Mouse (Mus musculus) thymus, adult 18-20 months (tissue): ENCODE data around the gene Cxadr.
"Not testable (repeated sequence)": the region's sequence is repeated elsewhere in the genome, so short reads cannot be mapped to it uniquely, and the experiment has no call there.

Source experiments
- DNase-seq, 2 experiments: peaks; one replicate each; pipeline ENCODE4 v3.0.0; 2022; ENCODE audit warnings: mixed read lengths in 2 of 2

The Cxadr gene

DNA sequence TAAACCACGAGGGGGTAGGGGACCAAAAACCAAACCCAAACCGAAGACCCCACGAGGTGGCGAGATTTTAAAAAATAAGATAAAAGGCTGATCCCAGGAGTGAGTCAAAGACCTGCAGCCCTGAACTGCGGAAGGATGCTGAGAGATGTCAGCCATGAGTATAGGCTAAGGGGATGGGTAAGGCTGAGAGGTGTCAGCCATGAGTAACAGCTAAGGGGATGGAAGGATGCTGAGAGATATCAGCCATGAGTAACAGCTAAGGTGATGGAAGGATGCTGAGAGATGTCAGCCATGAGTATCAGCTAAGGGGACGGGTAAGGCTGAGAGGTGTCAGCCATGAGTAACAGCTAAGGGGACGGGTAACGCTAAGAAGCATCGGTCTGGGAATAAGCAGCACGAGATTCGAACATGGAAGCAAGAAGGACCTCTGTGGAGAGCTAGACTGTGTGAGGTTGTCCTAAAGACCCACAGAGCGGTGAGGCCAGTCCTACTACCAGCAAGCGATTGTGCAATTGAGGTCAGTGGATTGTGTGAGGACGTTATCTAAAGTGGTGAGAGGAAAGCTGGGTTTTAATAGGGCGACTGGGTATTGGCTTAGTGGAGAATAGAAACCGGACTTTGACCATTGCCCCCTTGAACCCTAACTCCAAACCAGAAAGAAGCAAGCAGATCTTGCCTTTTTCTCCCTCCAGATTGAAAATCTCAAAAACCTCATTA lies 6.3 kb downstream of the Cxadr start:
- no peak for DNase-seq

DNA sequence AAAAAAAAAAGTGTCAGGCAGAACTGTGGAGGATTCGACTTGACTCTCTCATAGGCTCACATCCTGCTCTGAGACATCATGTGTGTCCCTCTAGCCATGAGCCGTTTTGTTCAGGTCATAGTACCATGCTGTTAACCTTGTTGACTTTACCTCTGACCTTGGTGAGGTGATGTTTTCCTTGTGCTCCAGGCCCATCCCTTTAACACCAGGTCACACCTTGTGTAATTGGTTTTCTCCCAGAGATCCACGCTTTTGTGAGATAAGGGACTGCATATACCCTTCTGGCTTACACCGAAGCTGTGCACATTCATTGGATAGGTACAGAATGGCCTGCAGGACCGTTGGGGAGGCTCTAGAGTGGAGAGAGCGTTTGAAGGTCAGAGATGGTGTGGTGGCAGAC lies 8.0 kb downstream of the Cxadr start:
- DNase-seq: no peak

DNA sequence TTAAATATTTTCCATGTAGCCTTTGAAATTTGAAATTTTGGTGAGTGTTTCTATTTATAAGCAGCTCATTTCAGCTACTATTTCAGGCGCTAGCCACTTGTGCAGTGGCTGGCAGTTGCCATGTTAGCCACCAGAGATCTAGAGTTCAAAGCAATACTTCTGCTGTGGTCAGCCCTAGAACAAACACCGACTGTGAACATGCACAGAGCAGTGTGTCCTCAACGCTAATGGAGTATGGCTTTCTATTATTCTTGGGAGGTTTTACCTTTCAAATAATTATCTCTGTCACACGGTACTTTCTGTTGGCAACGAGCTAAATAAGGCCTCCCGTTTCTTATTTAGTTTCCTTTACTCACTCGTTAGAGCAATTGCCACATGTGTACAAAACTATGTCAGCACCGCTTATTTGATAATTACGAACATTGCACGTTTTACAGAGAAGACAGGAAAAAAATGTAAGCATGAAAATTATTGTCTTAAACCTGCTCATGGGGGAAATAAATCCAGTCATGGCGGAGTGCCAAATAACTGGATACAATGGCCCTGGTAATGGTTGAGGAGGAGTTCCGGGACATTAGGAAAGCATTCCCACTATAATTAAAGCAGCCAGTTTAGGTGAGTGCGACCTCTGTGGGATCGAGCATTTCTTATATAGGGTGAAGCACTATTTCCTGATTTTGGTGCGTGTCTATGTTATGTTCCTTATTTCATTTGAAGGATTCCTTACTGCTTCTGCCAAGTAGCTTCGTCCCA lies 12.0 kb downstream of the Cxadr start:
- DNase-seq: no peak

DNA sequence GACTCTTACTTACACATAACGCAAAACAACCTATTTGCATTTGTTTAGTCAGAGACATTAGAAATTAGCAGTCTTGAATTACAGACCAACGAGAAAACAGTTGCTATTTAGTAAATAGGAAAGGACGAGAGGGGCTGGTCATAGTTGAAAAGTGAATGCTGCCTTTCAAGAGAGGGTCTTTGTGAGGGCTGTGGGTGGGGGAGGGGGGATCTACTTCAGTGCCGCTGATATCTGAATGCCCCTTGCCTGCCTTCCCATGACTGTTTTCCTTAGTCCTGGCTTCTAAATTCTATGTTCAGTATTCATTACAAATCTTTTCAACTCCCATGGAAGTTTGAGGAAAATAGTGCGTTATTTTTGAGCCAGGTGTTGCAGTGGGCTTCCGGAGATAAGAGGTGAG lies 12.7 kb downstream of the Cxadr start:
- no peak for DNase-seq

DNA sequence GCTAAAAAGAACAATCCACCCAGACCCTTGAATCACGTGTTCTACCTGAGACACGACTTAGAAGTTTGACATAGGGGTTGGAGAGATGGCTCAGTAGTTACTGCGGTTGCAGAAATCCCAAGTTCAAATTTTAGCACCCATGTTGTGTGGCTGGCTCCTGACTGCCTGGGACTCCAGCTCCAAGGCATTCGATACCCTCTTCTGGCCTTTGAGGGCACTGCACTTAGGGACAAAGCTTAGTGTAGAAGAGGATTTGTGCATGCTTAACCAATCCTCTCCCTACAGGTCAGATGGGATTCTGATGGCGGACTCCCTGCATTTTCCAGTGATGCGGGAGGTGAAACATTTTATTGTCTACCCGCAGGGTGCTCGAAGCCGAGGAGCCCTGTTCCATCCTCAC lies 15.6 kb downstream of the Cxadr start:
- no peak for DNase-seq

DNA sequence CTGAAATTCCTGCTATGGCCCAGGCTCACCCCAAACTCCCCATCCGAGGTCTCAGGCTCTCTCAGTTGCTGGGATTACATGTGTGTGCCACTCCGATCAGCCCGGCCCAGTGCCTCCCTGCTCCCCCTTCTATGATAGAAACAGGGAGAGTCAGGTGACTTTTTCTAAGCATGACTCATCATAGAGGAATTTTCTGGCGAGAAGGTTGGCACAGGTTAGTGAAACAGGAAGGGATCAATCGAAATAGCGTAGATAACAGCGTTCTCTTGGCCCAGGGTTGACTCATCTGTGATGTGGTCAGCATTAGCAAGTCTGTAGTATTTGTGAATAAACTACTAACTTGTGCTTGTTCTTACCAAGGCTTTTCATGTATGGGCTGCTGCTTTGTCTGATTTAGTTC lies 16.7 kb downstream of the Cxadr start:
- no peak for DNase-seq

DNA sequence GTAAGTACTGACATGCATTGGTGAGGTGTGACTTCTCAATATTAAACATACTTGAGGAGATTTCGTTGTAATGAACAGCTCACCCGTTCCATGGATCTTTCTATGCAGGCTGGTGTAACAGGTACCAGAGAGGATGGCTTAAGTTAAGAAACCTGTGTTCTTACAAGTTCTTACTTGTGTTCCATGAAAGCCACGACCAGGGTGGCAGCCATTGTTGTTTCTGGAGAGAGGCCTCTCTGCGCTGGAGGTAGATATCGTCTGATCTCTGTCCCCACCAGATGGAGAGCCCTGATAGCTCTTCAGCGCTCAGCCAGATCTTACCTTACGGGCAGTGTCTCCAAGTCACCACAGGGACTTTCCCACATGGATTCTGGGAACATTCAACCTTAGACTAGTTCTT lies 18.4 kb downstream of the Cxadr start:
- DNase-seq: no peak

DNA sequence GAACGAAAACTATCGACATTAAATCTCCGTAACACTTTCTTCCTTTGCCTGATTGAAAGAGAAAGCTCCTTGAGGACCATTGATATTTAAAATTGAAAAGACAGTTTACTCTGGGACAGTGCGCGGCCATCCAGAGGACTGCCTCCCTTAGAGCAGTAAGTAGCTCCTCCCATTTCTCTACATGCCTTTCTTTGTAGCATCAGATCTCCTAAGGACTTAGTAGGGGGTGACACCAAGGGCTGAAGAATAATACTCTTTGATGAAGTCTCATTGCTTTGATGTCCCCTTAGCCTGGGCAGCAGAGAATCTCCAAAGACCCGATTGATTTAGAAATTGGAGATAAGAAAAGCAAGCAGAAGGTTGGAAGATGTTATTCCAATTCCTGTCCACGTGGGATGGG lies 20.3 kb downstream of the Cxadr start:
- no peak for DNase-seq

DNA sequence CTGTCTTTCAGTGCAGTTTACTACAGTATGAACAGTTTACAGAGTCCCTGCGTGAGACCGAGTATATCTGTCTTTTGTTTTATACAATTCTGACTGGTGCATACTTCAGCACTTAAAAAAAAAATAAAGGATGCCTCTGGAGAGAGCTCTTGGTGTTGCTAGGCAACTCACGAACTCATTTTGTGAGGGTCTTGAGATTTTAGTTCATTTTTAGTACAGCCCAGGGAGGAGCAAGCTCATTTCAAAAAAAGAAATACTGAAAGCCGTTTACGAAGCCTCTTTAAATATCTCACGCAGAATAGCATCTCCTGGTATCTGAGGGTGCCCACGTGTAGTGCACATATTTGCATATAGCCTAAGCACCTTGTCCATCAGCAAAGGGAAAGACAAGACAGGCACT lies 20.9 kb downstream of the Cxadr start:
- no peak for DNase-seq

DNA sequence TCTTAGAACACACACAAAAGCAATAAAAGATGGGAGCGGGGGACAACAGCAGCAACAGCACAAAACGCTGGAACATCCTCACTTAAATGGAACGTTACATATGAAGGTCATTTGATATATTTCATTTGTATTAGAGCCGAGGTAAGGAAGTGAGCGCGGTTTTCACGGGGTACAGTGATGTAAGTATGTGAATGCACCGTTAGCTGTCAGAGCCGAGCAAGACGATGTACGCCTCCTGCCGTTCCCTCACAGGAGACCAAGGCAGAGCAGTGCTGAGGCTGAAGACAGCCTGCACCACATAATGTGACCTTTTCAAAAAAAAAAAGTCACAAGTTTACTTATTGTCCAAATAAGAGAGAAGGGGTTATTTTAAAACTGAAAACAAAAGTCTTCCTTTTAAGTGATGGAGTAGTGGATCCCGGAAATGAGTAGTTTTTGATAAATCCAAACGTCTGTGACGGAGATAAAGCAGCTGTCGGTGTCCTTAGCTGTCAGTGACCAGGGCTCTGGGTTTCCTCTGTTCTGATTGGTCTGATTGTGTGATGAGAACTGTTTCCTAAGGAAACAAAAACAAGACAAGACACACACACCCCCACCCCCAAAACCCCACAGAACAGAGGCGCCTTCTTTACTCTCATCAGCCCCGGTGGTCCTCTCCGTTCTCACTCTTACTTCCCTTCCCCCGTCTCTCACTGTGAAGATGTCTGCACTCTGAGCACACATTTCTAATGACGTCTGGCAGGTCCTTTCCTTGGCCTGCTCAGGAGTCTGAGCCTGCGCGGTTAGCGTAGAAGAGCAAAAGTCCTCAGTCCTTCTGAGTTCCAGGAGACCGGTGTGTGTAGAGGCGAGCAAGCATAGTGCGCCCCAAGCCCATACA lies 24.9 kb downstream of the Cxadr start:
- no peak for DNase-seq

DNA sequence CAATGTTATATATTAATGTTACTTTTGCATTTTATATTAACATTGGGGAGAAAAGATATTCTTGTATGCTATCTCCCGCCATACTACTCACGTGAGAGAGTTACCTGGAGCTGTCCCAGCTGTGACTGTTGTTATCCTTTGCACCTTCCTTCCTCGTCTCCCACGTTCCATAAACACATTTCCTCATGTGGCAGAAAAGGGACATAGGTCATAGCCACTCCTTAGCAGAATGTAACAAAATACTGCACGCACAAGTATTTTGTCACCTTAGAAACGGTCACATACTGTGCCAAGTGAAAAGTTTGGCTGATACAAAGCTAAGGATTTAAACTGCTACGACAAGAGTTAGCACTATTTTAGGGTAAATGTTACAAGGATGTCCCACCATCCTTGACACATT lies 26.3 kb downstream of the Cxadr start:
- no peak for DNase-seq

DNA sequence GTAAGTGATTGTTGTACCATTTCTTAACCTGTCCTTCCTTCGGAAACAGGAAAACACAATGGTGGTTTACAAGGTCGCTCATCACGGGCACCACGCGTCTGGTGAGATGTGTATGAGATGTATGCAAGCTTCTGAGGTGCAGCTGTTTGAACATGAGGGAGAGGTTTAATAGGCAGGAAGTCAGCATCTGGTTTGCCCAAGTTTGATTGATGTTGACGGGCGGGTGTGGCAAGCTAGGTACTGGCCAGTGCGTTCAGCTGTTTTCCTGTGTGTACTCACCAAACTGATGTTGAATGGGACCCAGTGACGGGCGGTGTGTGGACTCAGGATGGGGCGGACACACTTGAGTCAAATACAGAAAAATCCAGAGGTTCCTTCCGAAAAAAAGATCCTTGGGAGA lies 26.7 kb downstream of the Cxadr start:
- no peak for DNase-seq

DNA sequence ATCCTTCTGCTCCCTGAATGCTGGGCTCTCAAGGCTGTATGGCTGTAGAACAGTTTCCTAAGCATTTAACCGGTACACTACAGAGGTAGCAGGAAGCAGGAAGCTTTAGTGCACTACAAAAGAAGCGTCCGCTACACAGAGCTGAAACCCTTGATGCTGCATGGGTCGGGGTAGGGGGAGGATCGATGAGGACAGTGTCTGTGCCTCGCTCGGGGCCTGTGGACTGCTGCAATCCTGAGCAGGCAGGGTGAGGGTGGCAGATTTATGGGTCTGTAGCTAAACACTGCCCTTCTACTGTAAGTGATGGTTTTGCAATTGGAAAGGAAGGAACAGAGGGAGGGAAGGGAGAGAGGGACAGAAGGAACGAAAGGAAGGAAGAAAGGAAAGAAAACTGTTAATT lies 35.9 kb downstream of the Cxadr start:
- no peak for DNase-seq

DNA sequence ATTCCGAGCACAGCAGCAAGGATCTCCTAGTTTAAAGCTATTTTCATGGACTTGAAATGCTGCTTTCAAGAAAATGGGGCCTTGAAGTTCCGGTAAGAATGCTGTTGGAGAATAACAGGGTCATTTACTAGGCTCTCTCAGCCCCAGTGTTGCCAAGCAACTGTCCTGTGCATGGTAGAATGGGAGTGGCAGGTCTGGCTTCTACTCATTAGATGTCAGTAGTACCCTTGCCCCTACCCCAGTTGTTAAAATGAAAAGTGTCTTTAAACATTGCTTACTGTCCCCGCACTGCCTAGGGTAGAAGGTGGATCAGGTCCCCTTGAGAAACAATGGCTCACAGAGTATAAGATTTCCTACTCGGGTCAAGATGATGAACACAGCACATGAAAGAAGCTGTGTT lies 40.1 kb downstream of the Cxadr start:
- no peak for DNase-seq

DNA sequence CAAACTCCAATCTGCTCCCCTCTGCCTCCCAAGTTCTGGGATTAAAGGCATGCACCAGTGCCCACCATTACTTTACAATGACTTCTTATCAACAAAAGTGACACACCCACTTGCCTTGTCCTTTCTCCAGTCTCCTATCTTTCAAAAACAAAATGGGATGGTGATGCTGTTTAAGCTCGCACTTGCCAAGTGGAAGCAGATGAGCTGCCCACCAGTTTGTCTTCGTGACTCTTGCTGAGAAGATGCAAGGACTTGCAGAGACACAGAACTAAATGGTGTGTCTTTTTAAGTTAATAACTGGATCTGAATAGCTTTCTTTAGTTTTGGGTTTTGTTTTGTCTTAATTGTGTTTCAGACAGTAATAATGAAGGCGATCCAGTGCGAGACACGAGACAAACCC lies 41.5 kb downstream of the Cxadr start:
- DNase-seq: no peak

DNA sequence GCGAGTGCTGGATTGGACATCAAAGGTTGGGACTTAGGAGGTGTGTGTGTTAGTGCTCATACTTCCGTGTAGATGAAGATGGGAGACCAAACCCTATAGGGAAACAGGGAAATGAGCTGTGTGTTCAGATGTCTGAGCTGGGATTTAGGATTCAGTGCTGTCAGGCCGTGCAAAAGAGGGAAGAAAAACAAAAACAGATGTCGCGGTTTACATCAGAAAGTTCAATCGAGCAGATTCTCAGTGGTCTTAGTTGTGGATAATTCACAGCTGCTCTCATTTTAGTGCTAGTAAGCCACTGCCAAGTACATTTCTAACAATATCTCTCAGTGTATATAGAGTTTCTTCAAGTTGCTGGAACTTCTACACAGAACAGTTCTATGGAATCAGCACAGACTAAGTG lies 42.5 kb downstream of the Cxadr start:
- no peak for DNase-seq

DNA sequence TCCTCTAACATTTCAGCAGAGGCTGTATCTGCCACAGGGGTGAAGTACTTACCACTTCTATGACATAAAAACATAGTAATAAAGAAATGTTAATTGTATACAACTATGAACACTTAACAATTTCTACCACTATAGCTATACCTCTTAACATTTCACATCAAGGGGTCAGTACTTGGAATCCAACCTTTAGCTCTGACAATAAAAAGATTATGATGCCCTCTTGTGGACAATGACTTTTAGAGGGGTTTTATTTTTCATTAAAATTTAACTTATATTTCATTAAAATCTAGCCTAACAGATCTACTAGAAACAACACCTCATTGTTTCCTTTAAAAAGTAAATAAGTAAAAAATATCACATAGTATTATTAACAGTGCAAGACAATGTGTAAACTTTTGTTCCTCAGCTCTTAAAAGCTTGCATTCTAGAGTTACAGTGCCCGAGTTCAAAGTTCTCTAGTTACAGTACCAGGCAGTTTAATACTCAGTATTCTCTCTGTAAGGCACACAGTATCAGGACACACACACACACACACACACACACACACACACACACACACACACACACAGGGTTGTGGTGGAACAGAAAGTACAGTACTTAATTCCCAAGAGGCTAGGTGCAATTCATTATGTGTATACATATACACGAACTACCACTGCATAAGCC lies 45.5 kb downstream of the Cxadr start:
- no peak for DNase-seq

DNA sequence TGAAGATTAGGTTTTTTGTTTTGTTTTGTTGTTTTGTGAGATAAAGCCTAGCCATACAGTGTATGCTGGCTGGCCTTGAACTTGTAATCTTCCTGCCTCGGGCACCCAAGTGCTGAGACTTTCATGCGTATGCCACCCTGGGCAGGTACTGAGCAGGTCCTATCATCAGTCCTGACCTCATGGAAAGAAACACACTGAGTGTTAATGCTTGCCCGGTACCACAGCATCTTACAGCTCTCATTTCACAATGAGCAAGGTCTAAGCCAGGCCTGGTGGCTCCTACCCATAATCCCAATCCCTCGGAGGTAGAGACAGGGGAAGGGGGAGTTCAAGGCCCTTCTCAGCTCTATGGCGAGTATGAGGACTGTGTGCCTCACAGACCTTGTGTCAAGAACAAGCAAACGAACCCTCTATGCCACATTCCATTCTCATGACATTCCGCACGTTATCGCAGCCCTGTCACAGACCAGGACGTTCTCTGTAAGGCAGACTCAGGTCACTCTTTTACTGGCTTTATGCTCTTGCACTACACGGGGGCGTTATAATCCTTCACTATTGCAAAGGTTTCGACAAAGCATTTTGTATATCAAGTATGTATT lies 46.1 kb downstream of the Cxadr start:
- no peak for DNase-seq

DNA sequence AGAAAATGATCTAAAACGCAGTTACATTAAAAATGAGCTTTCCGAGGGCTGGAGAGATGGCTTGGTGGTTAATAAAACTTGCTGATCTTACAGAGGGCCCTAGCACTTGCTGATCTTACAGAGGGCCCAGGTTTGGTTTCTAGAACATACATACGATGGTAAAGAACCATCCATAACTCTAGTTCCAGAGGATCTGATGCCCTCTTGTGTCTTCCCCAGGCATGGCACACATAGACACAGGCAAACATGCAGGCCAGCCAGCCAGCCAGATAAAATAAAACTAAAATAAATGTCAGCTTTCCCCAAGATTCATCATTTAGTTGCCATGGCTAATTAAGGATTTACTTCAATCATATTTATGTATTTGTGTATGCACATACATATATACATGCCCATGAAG lies 56.5 kb downstream of the Cxadr start:
- DNase-seq: no peak

DNA sequence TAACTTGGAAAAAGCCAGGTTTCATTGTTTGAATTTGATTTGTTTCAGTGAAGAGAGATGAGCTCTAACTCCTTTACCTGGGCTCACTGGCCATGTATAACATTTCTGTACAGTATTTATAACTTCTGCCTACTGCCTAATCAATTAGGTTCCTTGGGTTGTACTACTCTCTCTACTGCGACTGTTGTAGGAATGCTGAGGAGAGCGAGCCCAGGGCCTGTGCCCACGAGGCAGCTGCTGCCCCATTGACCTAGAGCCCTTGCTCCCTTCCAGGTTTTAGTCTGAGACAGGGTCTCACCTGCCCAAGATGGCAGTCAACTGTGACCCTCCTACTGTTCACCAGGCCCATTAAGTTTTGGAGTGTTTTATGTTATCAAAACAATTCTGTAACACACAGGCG lies 60.2 kb downstream of the Cxadr start:
- no peak for DNase-seq

DNA sequence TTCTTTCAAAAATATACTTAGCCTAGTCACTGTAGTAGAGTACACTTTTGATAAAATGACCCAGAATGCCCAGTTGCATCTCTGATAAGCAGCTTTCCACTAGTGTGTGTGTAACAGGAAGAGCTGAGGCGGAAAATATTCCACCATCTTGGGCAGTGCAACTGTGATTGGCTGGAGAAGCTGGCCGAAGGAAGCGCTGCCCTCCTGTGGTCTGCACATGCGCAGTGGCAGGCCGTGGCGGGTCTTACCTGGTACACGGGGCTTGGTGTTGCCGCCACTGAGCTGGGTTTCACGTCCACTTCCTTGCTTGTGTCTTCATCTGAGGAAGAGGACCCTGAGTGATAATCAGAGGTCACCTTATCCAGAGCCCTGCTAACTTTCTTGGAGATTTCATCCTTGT lies 63.3 kb downstream of the Cxadr start:
- not testable (repeated sequence) for DNase-seq

DNA sequence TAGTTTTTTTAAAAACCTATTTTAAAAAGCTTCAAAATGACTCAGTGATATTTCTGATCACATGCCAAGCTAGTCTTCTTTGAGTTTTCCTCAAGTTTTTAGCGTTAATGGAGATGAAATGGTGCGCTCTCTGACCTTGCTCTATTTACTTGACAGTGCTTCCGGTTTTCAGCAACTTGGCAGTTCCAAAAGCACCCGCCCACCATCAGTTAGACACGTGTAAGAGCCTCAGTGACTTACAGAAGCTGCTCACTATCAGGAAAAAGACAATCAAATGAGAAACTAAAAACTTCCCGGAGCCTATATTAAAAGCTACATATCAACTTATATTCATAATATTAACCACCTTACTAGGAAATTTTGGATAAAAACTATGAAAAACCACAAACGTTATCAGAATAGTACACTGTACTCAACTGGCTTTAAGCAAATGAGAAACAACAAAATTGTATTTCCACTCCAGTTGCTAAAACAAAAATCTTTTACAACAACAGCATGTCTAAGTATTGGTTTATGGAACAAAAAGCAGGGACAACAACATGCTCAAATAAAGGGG lies 70.3 kb downstream of the Cxadr start:
- no peak for DNase-seq

DNA sequence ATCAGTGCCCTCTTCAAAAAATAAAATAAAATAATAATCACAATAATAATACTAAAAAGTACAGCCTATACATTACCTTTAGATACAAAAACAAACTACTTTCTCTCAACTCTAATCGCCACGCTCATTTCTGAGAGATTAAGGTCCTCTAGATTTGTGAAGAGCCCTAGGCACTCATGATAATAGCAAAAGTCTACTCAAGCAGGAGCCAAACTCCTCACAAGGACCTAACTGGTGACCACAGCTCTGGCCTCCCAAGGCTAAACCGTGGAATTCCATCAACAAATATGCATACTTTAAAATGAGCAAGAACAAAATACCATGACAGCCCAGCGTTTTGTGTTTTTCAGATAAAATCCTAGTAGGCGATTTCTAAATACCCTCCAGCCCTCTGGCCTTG lies 71.5 kb downstream of the Cxadr start:
- no peak for DNase-seq
